Mouse (Mus musculus): ENCODE measurements around the gene Art1.

The Art1 gene

GRCm38 (mm10) chr7:102101487-102101886 lies at the start of gene Art1:
Art1 (plus strand) TSS chr7:102101743.
- DNase-seq (ENCODE audit: low spot score): no peak

- DNase-seq (ENCODE audit: low spot score): no peak
Observed at GRCm38 (mm10) chr7:102061353-102061752, 40.2 kb upstream of the Art1 start.

GRCm38 (mm10) chr7:102062203-102062602 lies 39.3 kb upstream of the Art1 start:
- no peak for DNase-seq (ENCODE audit: low spot score)

- DNase-seq (ENCODE audit: low spot score): no peak
Observed at GRCm38 (mm10) chr7:102063891-102064290, 37.7 kb upstream of the Art1 start.

- no peak for DNase-seq (ENCODE audit: low spot score)
Observed at GRCm38 (mm10) chr7:102064655-102065045, 36.9 kb upstream of the Art1 start.

- peak; percentile 86 for DNase-seq (ENCODE audit: low spot score)
Observed at GRCm38 (mm10) chr7:102065046-102065891, 36.3 kb upstream of the Art1 start, which contains the start of the genes Rnf121, Xndc1 and Xntrpc. Rnf121 (minus strand) TSS chr7:102065469. Xndc1 (plus strand) TSS chr7:102065511. Xntrpc (plus strand) TSS chr7:102065713.

GRCm38 (mm10) chr7:102066363-102066762 lies 35.2 kb upstream of the Art1 start:
- no peak for DNase-seq (ENCODE audit: low spot score)

- no peak for DNase-seq (ENCODE audit: low spot score)
Observed at GRCm38 (mm10) chr7:102076714-102077296, 24.7 kb upstream of the Art1 start.

- DNase-seq (ENCODE audit: low spot score): no peak
Observed at GRCm38 (mm10) chr7:102078517-102078916, 23.0 kb upstream of the Art1 start.

- DNase-seq (ENCODE audit: low spot score): no peak
Observed at GRCm38 (mm10) chr7:102080311-102080710, 21.2 kb upstream of the Art1 start.

- DNase-seq (ENCODE audit: low spot score): no peak
Observed at GRCm38 (mm10) chr7:102081784-102082183, 19.8 kb upstream of the Art1 start.

- DNase-seq (ENCODE audit: low spot score): no peak
Observed at GRCm38 (mm10) chr7:102082816-102083215, 18.7 kb upstream of the Art1 start, which contains the start of gene Trpc2. Trpc2 (plus strand) TSS chr7:102083116.

- DNase-seq (ENCODE audit: low spot score): no peak
Observed at GRCm38 (mm10) chr7:102084041-102084696, 17.4 kb upstream of the Art1 start.

- no peak for DNase-seq (ENCODE audit: low spot score)
Observed at GRCm38 (mm10) chr7:102087336-102087735, 14.2 kb upstream of the Art1 start.

- no peak for DNase-seq (ENCODE audit: low spot score)
Observed at GRCm38 (mm10) chr7:102099760-102100661, 1.5 kb upstream of the Art1 start.

- DNase-seq (ENCODE audit: low spot score): no peak
Observed at GRCm38 (mm10) chr7:102100868-102101267, 675 bp upstream of the Art1 start.

GRCm38 (mm10) chr7:102102241-102102640 lies 698 bp downstream of the Art1 start:
- no peak for DNase-seq (ENCODE audit: low spot score)

- no peak for DNase-seq (ENCODE audit: low spot score)
Observed at GRCm38 (mm10) chr7:102102696-102103095, 1.2 kb downstream of the Art1 start.

GRCm38 (mm10) chr7:102103555-102103954 lies 2.0 kb downstream of the Art1 start:
- DNase-seq (ENCODE audit: low spot score): no peak

GRCm38 (mm10) chr7:102104126-102104525 lies 2.6 kb downstream of the Art1 start:
- no peak for DNase-seq (ENCODE audit: low spot score)

- DNase-seq (ENCODE audit: low spot score): no peak
Observed at GRCm38 (mm10) chr7:102106700-102107141, 5.2 kb downstream of the Art1 start.

GRCm38 (mm10) chr7:102108206-102108605 lies 6.7 kb downstream of the Art1 start:
- no peak for DNase-seq (ENCODE audit: low spot score)
